Mouse (Mus musculus) lung, embryonic 15.5 days (tissue): Measurements from ENCODE around the gene Rarb. TPM values are rescaled to one million over a fixed set of nuclear protein-coding genes. Genes with fewer than 3 reads are reported as not detected.
A peak's percentile ranks its signal among the peaks of the same experiment; 100 is the strongest.

ENCODE experiments used
- ATAC-seq: fragments of 200-750 bp; cut with Nextera tagmentation; 2 replicates; pipeline ENCODE4 v1.8.0; 2017; ENCODE audit warnings: moderate number of reproducible peaks, borderline replicate concordance; ENCODE audit not compliant: low FRiP score, low TSS enrichment; ENCODE audit errors: extremely low read depth
- H3K27ac ChIP-seq: fragments of 300-500 bp; sonication (generic); 2 replicates; pipeline ENCODE4 v1.5.1; 2015; ENCODE audit warnings: moderate library complexity, mild to moderate bottlenecking, inconsistent platforms
- H3K27me3 ChIP-seq: fragments of 300-500 bp; sonication (generic); 2 replicates; pipeline ENCODE4 v1.6.1; 2015; ENCODE audit warnings: inconsistent platforms
- H3K36me3 ChIP-seq: fragments of 300-500 bp; sonication (generic); 2 replicates; pipeline ENCODE4 v1.6.1; 2015; ENCODE audit warnings: inconsistent platforms
- H3K4me1 ChIP-seq: fragments of 300-500 bp; sonication (generic); 2 replicates; pipeline ENCODE4 v1.6.1; 2015; ENCODE audit warnings: inconsistent platforms
- H3K4me2 ChIP-seq: fragments of 300-500 bp; sonication (generic); 2 replicates; pipeline ENCODE4 v1.6.1; 2015; ENCODE audit warnings: inconsistent platforms, mild to moderate bottlenecking, moderate library complexity
- H3K4me3 ChIP-seq: fragments of 300-500 bp; sonication (generic); 2 replicates; pipeline ENCODE4 v1.5.1; 2015; ENCODE audit warnings: mild to moderate bottlenecking, inconsistent platforms
- H3K9ac ChIP-seq: fragments of 300-500 bp; sonication (generic); 2 replicates; pipeline ENCODE4 v1.6.1; 2015; ENCODE audit warnings: inconsistent platforms
- H3K9me3 ChIP-seq: fragments of 300-500 bp; sonication (generic); 2 replicates; pipeline ENCODE4 v1.6.1; 2016; ENCODE audit warnings: inconsistent platforms
- WGBS: fragments of 180-500 bp; shearing (Covaris S2); methylation state at CpG from one replicate; pipeline ENCODE4 v1.1.7; 2015; 5-methylcytosine and 5-hydroxymethylcytosine counted together
- polyA plus RNA-seq: library from polyadenylated mRNA; unstranded; fragments of >200 nt; fragmentation: Nextera tagmentation; extraction: Ambion mirVana; gene quantifications from 2 replicates; pipeline ENCODE4 v1.2.1, GENCODE M21; 2015

The Rarb gene
- polyA plus RNA-seq, 1 experiment from 2014 or later: 14.5 TPM

GRCm38 (mm10) chr14:16515731-16516130, 303.2 kb downstream of the Rarb start:
- no peak overlapping the region for H3K4me3 ChIP-seq
- 26% methylated on average over 3 of the region's 3 CpGs for WGBS
- H3K9ac ChIP-seq: no peak overlapping the region
- no peaks in the 10 kb centered on the region for H3K36me3 ChIP-seq
- no peaks in the 10 kb centered on the region for H3K27me3 ChIP-seq
- no peak for ATAC-seq
- no peaks in the 10 kb centered on the region for H3K4me1 ChIP-seq
- H3K4me2 ChIP-seq: no peak overlapping the region
- H3K9me3 ChIP-seq: no peaks in the 10 kb centered on the region
- H3K27ac ChIP-seq: no peak overlapping the region

- no peak overlapping the region for H3K9ac ChIP-seq
- no peaks in the 10 kb centered on the region for H3K4me1 ChIP-seq
- no peak for ATAC-seq
- no peaks in the 10 kb centered on the region for H3K9me3 ChIP-seq
- no peak overlapping the region for H3K4me2 ChIP-seq
- H3K36me3 ChIP-seq: 0 out of 2 replicates have a peak, but pooled peaks cover 5% of the 10 kb centered on the region
- no peak overlapping the region for H3K27ac ChIP-seq
- 62% methylated on average over 4 of the region's 4 CpGs for WGBS
- H3K27me3 ChIP-seq: no peaks in the 10 kb centered on the region
- no peak overlapping the region for H3K4me3 ChIP-seq
Measured at GRCm38 (mm10) chr14:16510574-16510973, 308.4 kb downstream of the Rarb start.

GRCm38 (mm10) chr14:16509825-16510224, 309.1 kb downstream of the Rarb start:
- Histone ChIP-seq H3K27ac (no peak overlapping the region), H3K9me3 (no peaks in the 10 kb centered on the region), H3K4me3 (no peak overlapping the region), H3K27me3 (no peaks in the 10 kb centered on the region), H3K4me2 (no peak overlapping the region), H3K9ac (no peak overlapping the region), H3K4me1 (no peaks in the 10 kb centered on the region), H3K36me3 (0 out of 2 replicates have a peak, but pooled peaks cover 5% of the 10 kb centered on the region)
- WGBS: 58% methylated on average over 4 of the region's 4 CpGs
- ATAC-seq: no peak

DNA sequence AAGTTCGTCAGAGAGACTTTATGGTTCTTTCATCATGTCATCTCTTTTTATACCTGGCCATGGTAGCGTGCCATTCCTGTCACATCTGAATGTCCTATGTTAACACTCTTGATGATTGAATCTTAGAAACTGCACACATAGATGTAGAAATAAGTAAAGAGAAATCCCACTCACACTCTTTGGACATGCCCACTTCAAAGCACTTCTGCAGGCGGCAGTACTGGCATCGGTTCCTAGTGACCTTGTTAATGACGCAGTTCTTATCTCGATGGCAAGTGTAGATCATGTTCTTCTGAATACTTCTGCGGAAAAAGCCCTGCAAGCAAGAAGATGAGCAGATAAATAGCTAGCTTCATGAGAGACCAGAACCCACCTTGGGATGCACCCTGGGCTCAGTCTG, 310.2 kb downstream of the Rarb start:
- Histone ChIP-seq H3K4me3 (no peak overlapping the region), H3K9ac (no peak overlapping the region), H3K27me3 (no peaks in the 10 kb centered on the region), H3K36me3 (0 out of 2 replicates have a peak, but pooled peaks cover 5% of the 10 kb centered on the region), H3K9me3 (no peaks in the 10 kb centered on the region), H3K27ac (no peak overlapping the region), H3K4me2 (no peak overlapping the region), H3K4me1 (no peaks in the 10 kb centered on the region)
- ATAC-seq: no peak
- WGBS: 67% methylated on average over 7 of the region's 7 CpGs

- no peak overlapping the region for H3K9ac ChIP-seq
- no peaks in the 10 kb centered on the region for H3K9me3 ChIP-seq
- H3K27ac ChIP-seq: no peak overlapping the region
- no peak overlapping the region for H3K4me3 ChIP-seq
- WGBS: 35% methylated on average over 2 of the region's 2 CpGs
- H3K4me2 ChIP-seq: no peak overlapping the region
- no peak for ATAC-seq
- no peaks in the 10 kb centered on the region for H3K27me3 ChIP-seq
- H3K4me1 ChIP-seq: peaks cover 8% of the 10 kb centered on the region; the same call in 1 of the 2 replicates
- no peaks in the 10 kb centered on the region for H3K36me3 ChIP-seq
Measured at GRCm38 (mm10) chr14:16497226-16497661, 321.7 kb downstream of the Rarb start.

DNA sequence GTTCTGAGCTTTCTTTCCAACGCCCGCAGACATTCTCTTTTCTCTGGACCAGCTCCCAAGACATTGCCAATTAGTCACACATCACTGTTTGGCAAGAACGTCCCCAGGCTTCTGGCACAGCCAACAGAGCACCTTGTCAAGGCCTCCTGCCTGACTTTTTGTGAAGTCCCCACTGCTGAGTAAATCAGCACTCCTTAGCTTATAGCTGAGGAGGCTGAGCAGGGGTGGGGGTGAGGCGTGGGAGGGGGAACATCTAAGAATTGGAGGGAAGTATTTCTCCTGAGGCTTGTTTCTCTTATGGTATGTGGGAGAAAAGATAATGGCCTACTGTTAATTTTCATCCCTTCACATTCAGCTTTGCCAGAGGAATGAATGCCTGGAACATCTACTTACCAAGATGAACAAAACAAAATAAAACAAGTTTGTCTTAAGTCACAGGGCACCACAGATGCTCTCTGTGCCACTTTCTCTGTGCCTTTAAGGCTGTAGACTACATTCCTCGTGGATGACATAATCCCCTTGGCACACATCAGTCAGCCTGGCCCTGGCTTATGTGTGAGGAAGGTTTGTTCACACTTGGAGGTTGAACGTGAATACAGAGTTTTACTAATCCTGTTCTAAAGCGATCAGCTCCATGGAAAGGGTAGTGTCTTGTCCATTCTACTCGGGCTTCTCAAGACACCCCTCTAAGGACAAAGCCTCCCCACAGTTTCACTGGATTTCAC, 335.1 kb downstream of the Rarb start:
- H3K27me3 ChIP-seq: no peaks in the 10 kb centered on the region
- peaks cover 8% of the 10 kb centered on the region; the same call in 1 of the 2 replicates for H3K4me1 ChIP-seq
- WGBS: 45% methylated on average over 8 of the region's 8 CpGs
- H3K4me3 ChIP-seq: no peak overlapping the region
- H3K36me3 ChIP-seq: no peaks in the 10 kb centered on the region
- no peak overlapping the region for H3K4me2 ChIP-seq
- ATAC-seq: peak; percentile 80
- H3K9me3 ChIP-seq: no peaks in the 10 kb centered on the region
- H3K9ac ChIP-seq: no peak overlapping the region
- H3K27ac ChIP-seq: peak overlapping the region; percentile 54; the same call in 1 of the 2 replicates

DNA sequence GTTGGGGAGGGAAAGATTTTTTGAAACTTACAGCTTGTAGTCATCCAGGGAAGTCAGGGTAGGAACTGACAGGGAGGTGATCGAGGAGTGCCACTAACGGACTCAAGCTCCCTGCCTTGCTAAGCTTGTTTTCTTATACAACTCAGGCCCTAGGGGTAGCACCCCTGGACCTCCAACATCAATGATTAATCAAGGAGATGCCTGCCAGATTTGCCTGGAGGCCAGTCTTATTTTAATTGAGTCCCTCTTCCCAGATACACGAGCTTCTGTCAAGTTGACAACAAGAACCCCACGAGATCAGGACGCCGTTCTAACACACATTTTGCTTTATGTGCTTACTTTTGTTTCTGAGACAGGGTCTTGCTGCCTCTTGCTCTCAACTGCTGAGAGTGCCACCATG, 338.3 kb downstream of the Rarb start:
- H3K27ac ChIP-seq: no peak overlapping the region
- ATAC-seq: no peak
- H3K36me3 ChIP-seq: no peaks in the 10 kb centered on the region
- 69% methylated on average over 6 of the region's 6 CpGs for WGBS
- no peaks in the 10 kb centered on the region for H3K9me3 ChIP-seq
- H3K27me3 ChIP-seq: no peaks in the 10 kb centered on the region
- H3K4me1 ChIP-seq: peaks cover 6% of the 10 kb centered on the region; the same call in 1 of the 2 replicates
- no peak overlapping the region for H3K9ac ChIP-seq
- no peak overlapping the region for H3K4me3 ChIP-seq
- no peak overlapping the region for H3K4me2 ChIP-seq

- H3K27ac ChIP-seq: no peak overlapping the region
- WGBS: 69% methylated on average over 2 of the region's 2 CpGs
- ATAC-seq: no peak
Measured at GRCm38 (mm10) chr14:16479521-16479920, 339.4 kb downstream of the Rarb start.

GRCm38 (mm10) chr14:16478606-16479323, 340.2 kb downstream of the Rarb start:
- WGBS: 88% methylated on average over 1 of the region's 1 CpGs
- ATAC-seq: no peak
- Histone ChIP-seq H3K27me3 (no peaks in the 10 kb centered on the region), H3K27ac (no peak overlapping the region), H3K4me3 (no peak overlapping the region), H3K9me3 (no peaks in the 10 kb centered on the region), H3K36me3 (no peaks in the 10 kb centered on the region), H3K4me2 (no peak overlapping the region), H3K9ac (no peak overlapping the region), H3K4me1 (peaks cover 5% of the 10 kb centered on the region; the same call in 1 of the 2 replicates)

More at GRCm38 (mm10) chr14:16479521-16479920, 339.4 kb downstream of the Rarb start:
- Histone ChIP-seq H3K4me1 (peaks cover 6% of the 10 kb centered on the region; the same call in 1 of the 2 replicates), H3K4me2 (no peak overlapping the region), H3K9ac (no peak overlapping the region), H3K4me3 (no peak overlapping the region), H3K36me3 (no peaks in the 10 kb centered on the region), H3K9me3 (no peaks in the 10 kb centered on the region), H3K27me3 (no peaks in the 10 kb centered on the region)

DNA sequence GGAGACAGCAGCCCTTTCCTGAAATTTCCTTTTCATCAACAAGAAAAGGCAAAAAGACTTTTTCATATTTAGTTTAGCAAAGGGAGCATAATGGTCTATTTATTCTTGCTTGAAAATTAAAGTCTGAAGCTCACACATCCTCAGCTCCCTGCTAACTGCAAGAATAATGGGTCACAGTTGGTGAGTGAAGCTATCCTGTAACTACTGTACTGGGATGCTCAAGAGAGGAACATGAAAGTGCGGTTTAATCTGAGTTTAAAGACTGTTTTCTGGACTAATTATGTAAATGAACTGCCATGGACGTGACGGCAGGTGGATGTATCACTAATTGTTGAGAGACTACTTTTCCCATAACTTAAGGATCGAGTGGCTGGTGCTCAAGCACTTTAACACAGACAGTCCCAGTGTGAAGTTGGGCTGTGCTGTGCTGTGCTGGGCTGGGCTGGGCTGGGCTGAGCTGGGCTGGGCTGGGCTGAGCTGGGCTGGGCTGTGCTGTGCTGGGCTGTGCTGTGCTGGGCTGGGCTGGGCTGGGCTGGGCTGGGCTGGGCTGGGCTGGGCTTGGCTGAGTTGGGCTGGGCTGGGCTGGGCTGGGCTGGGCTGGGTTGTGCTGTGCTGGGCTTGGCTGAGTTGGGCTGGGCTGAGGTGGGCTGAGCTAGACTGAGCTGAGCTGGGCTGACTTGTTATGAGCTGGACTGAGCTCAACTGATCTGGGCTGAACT, 370.5 kb downstream of the Rarb start:
- 36% methylated on average over 4 of the region's 4 CpGs for WGBS
- Histone ChIP-seq H3K27me3 (no peaks in the 10 kb centered on the region), H3K4me2 (no peak overlapping the region), H3K9ac (no peak overlapping the region), H3K4me3 (no peak overlapping the region), H3K9me3 (no peaks in the 10 kb centered on the region), H3K36me3 (no peaks in the 10 kb centered on the region), H3K27ac (no peak overlapping the region), H3K4me1 (peaks cover 6% of the 10 kb centered on the region; the same call in 1 of the 2 replicates)
- ATAC-seq: peak; percentile 91

GRCm38 (mm10) chr14:16447587-16447986, 371.4 kb downstream of the Rarb start:
- Histone ChIP-seq H3K4me3 (no peak overlapping the region), H3K9me3 (no peaks in the 10 kb centered on the region), H3K27me3 (no peaks in the 10 kb centered on the region), H3K36me3 (no peaks in the 10 kb centered on the region), H3K4me1 (peaks cover 6% of the 10 kb centered on the region; the same call in 1 of the 2 replicates), H3K4me2 (no peak overlapping the region), H3K27ac (no peak overlapping the region), H3K9ac (no peak overlapping the region)
- WGBS: 37% methylated on average over 3 of the region's 3 CpGs
- ATAC-seq: peak; percentile 66; the same call in 1 of the 2 replicates
